Mouse (Mus musculus): Measurements from ENCODE around the gene Prtn3.

GRCm38 (mm10) chr10:79932736-79933135, 58.5 kb downstream of the Prtn3 start:
- TF ChIP-seq EP300 (IDR thresholded peaks at IDR 0.05; ENCODE audit: low read length): no peak
- no peak for TF ChIP-seq ZMIZ1 (IDR thresholded peaks at IDR 0.05; ENCODE audit: low read depth, low read length)
- TF ChIP-seq POLR2A (IDR thresholded peaks at IDR 0.05; ENCODE audit: low read depth, low read length): no peak
- no peak for TF ChIP-seq CTCF (conservative IDR thresholded peaks at IDR 0.05 in 1 of 2, IDR thresholded peaks at IDR 0.05 in 1 of 2; ENCODE audit: low read depth in 2 of 2, low read length in 2 of 2)
- no peak for TF ChIP-seq ZNF384 (IDR thresholded peaks at IDR 0.05; ENCODE audit: low read depth, low read length)
- TF ChIP-seq UBTF (IDR thresholded peaks at IDR 0.05; ENCODE audit: low read depth, low read length): peak; percentile 1; the same call in 1 of the 2 replicates
- TF ChIP-seq RAD21 (IDR thresholded peaks at IDR 0.05; ENCODE audit: low read depth, low read length): no peak
- TF ChIP-seq SIN3A (IDR thresholded peaks at IDR 0.05; ENCODE audit: low read length): 0 out of 2 replicates have a peak, but pooled peaks have one; percentile 0
- TF ChIP-seq MAFK (IDR thresholded peaks at IDR 0.05; ENCODE audit: insufficient replicate concordance, low read length): no peak
